11 mouse cellular contexts compared by ENCODE assay signal in the genomic region with DNA sequence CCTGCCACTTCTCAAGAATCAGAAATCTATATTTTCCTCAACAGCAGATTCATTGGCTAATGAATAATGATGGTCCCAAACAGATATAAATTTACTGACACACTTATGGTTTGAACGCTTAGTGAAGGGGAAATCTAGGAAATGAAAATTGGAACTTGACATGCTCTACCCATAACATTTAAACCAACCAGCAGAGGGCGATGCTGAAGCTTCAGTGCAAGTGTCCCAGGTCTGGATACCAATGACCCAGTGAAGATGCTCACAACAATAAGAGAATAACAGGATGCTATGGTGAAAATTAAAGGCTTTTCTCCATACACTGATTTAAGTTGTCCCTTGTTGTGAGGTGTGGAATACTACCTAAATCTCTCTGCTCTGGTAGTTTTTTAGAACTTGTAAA.
A peak's percentile ranks its signal among the peaks of the same experiment; 100 is the strongest.
DNase-seq lines count a peak whose midpoint lies in the region; ATAC-seq and TF ChIP-seq lines count a peak whose summit lies in the region.
"Had no signal": no experiment of that assay in that cellular context is flagged by ENCODE, and none has a peak within 500 bp of the region (broad histone marks: within the 10 kb centered on the region; RNA-seq: fewer than 3 reads in every experiment).

No protein-coding gene starts in this region.

- H3K27me3 ChIP-seq in heart, adult 2 months (ENCODE audit: control insufficient read depth, insufficient read depth, low read length), result no peaks in the 10 kb centered on the region
- no peaks in the 10 kb centered on the region for H3K27me3 ChIP-seq in liver, postnatal 0 days (ENCODE audit: insufficient read depth, low read length)
- no peaks in the 10 kb centered on the region for H3K27me3 ChIP-seq in liver, embryonic 11.5 days (replicated peaks; ENCODE audit: control insufficient read depth, insufficient read depth, low read length)

- no peaks in the 10 kb centered on the region for H3K36me3 ChIP-seq in heart, adult 2 months (ENCODE audit: control insufficient read depth, insufficient read depth, low read length)
- H3K36me3 ChIP-seq in liver, postnatal 0 days (replicated peaks; ENCODE audit: insufficient read depth, low read length), result no peaks in the 10 kb centered on the region
- no peaks in the 10 kb centered on the region for H3K36me3 ChIP-seq in liver, embryonic 11.5 days (ENCODE audit: control insufficient read depth, insufficient read depth, low read length)

- 41% methylated on average over 2 of the region's 2 CpGs for WGBS in heart, adult 2 months
- WGBS in liver, postnatal 0 days (ENCODE audit: insufficient replicate concordance), result 40% methylated on average over 2 of the region's 2 CpGs
- 51% methylated on average over 2 of the region's 2 CpGs for WGBS in liver, embryonic 11.5 days

- H3K27ac ChIP-seq in heart, adult 2 months, result no peak overlapping the region
- H3K27ac ChIP-seq in liver, postnatal 0 days (ENCODE audit: low read depth), result no peak overlapping the region
- no peak overlapping the region for H3K27ac ChIP-seq in liver, embryonic 11.5 days (ENCODE audit: low read depth, low read length)

- no peak overlapping the region for H3K4me3 ChIP-seq in heart, adult 2 months
- no peak overlapping the region for H3K4me3 ChIP-seq in liver, postnatal 0 days (ENCODE audit: low read depth, low read length)
- H3K4me3 ChIP-seq in liver, embryonic 11.5 days (ENCODE audit: low read depth, low read length), result no peak overlapping the region

- no peaks in the 10 kb centered on the region for H3K9me3 ChIP-seq in liver, postnatal 0 days (ENCODE audit: low read length)
- H3K9me3 ChIP-seq in liver, embryonic 11.5 days (ENCODE audit: control insufficient read depth, low read length), result no peaks in the 10 kb centered on the region

- no peak overlapping the region for H3K4me2 ChIP-seq in liver, postnatal 0 days (ENCODE audit: low read depth, low read length)
- H3K4me2 ChIP-seq in liver, embryonic 11.5 days, result no peak overlapping the region

- H3K79me2 ChIP-seq in heart, adult 2 months (replicated peaks; ENCODE audit: control insufficient read depth, insufficient read depth, low read length), result no peaks in the 10 kb centered on the region

- no peaks in the 10 kb centered on the region for H3K4me1 ChIP-seq in heart, adult 2 months (ENCODE audit: control insufficient read depth, insufficient read depth, low read length)
- H3K4me1 ChIP-seq in liver, postnatal 0 days (ENCODE audit: insufficient read depth), result no peaks in the 10 kb centered on the region
- H3K4me1 ChIP-seq in liver, embryonic 11.5 days (replicated peaks; ENCODE audit: control insufficient read depth, insufficient read depth, low read length), result no peaks in the 10 kb centered on the region

- TF ChIP-seq CTCF in heart, adult 2 months (IDR thresholded peaks at IDR 0.05), result peak; percentile 37
- TF ChIP-seq CTCF in liver, postnatal 0 days (IDR thresholded peaks at IDR 0.05; ENCODE audit: low read depth), result 0 out of 2 replicates have a peak, but pooled peaks have one; percentile 18

- TF ChIP-seq POLR2A in heart, adult 2 months (IDR thresholded peaks at IDR 0.05; ENCODE audit: insufficient read depth, low read depth, low read length), result no peak

- intact Hi-C loops in heart, adult 2 months (cut with DNase I), result no loop called here

- DNase-seq in heart, adult 2 months, result no peak
- no peak for DNase-seq in heart, adult 8-10 months (ENCODE audit: low spot score)
- DNase-seq in liver, postnatal 0 days, result no peak
- DNase-seq in liver, embryonic 11.5 days (ENCODE audit: low spot score), result no peak
- DNase-seq in Muller cell, postnatal 12 days (ENCODE audit: inconsistent ontology term), result peak; percentile 6
- peak; percentile 41 for DNase-seq in embryo, embryonic 10.5 days (ENCODE audit: low spot score)
- no peak for DNase-seq in spleen, postnatal 14 days (ENCODE audit: low spot score in 2 of 2)
- DNase-seq in layer of hippocampus, adult 9-10 months (ENCODE audit: low spot score), result no peak
- DNase-seq: gastrocnemius, postnatal 10 days; thymus, postnatal 36 days had no signal

- ATAC-seq in liver, postnatal 0 days, result no peak
- no peak for ATAC-seq in liver, embryonic 11.5 days (replicated peaks; ENCODE audit: low FRiP score)
- ATAC-seq: hindbrain, embryonic 16.5 days had no signal

- H3K9ac ChIP-seq in heart, adult 2 months (ENCODE audit: low read depth, low read length), result no peak overlapping the region
- no peak overlapping the region for H3K9ac ChIP-seq in liver, postnatal 0 days (replicated peaks)
- no peak overlapping the region for H3K9ac ChIP-seq in liver, embryonic 11.5 days (ENCODE audit: low read depth, low read length)

- no peak for TF ChIP-seq EP300 in heart, adult 2 months (IDR thresholded peaks at IDR 0.05; ENCODE audit: insufficient read depth, low read depth, low read length)
- TF ChIP-seq EP300 in liver, postnatal 0 days (IDR thresholded peaks at IDR 0.05; ENCODE audit: low read depth), result no peak

Comparison
In these comparisons a context has a peak if more than half of its experiments do, and no peak if none do; other contexts are left out.
1. DNase-seq: peak in Muller cell, postnatal 12 days (single experiment) and embryo, embryonic 10.5 days (single experiment); none in heart, adult 2 months (0 of 2), heart, adult 8-10 months (single experiment), liver, postnatal 0 days (single experiment), liver, embryonic 11.5 days (single experiment), spleen, postnatal 14 days (0 of 2) and layer of hippocampus, adult 9-10 months (single experiment).